Mouse (Mus musculus) adrenal gland, postnatal 4 days (tissue): ENCODE results near the gene Spag16. TPM values are rescaled to one million over a fixed set of nuclear protein-coding genes. Genes with fewer than 3 reads are reported as not detected.

Source experiments
- DNase-seq, 2 experiments: peaks; one replicate each; pipeline ENCODE4 v3.0.0; 2021 to 2022; ENCODE audit warnings: low spot score in 2 of 2, mixed read lengths in 2 of 2
- total RNA-seq, 2 experiments: library from RNA; stranded (reverse); gene quantifications; 2 replicates each; pipeline ENCODE4 v1.2.3; 2021

Spag16 gene
- total RNA-seq, 2 experiments from 2014 or later: 0.28 to 0.56 TPM

GRCm38 (mm10) chr1:70442209-70443080 is 615.7 kb downstream of the Spag16 start:
- no peak for DNase-seq

GRCm38 (mm10) chr1:70479864-70480263 is 653.1 kb downstream of the Spag16 start:
- no peak for DNase-seq

- no peak for DNase-seq
These were observed 692.1 kb downstream of the Spag16 start for GRCm38 (mm10) chr1:70518918-70519317.

- DNase-seq: no peak
These were observed 700.4 kb downstream of the Spag16 start for GRCm38 (mm10) chr1:70527134-70527533.

- no peak for DNase-seq
These were observed 703.0 kb downstream of the Spag16 start for GRCm38 (mm10) chr1:70529771-70530170.

- DNase-seq: no peak
These were observed 725.1 kb downstream of the Spag16 start for GRCm38 (mm10) chr1:70551839-70552238.

GRCm38 (mm10) chr1:70621805-70622204 is 795.0 kb downstream of the Spag16 start:
- no peak for DNase-seq

GRCm38 (mm10) chr1:70624803-70625460 is 798.2 kb downstream of the Spag16 start:
- no peak for DNase-seq

- no peak for DNase-seq
These were observed 825.9 kb downstream of the Spag16 start for GRCm38 (mm10) chr1:70652719-70653118.

GRCm38 (mm10) chr1:70692529-70692928 is 865.8 kb downstream of the Spag16 start:
- no peak for DNase-seq

GRCm38 (mm10) chr1:70700270-70700669 is 873.5 kb downstream of the Spag16 start:
- no peak for DNase-seq

- DNase-seq: no peak
These were observed 877.2 kb downstream of the Spag16 start for GRCm38 (mm10) chr1:70703934-70704333.

- DNase-seq: no peak
These were observed 879.1 kb downstream of the Spag16 start for GRCm38 (mm10) chr1:70705821-70706220.

- DNase-seq: no peak
These were observed 898.3 kb downstream of the Spag16 start for GRCm38 (mm10) chr1:70725045-70725444.

GRCm38 (mm10) chr1:70725655-70726066 is 898.9 kb downstream of the Spag16 start, which contains the start of gene Vwc2l:
Vwc2l (plus strand) TSS chr1:70725715.
- DNase-seq: peak; percentile 25 to 36

Other genes with a start within 250 kb of the Spag16 start
- gene Ikzf2, start 139.7 kb upstream of the Spag16 start, total RNA-seq: 10 to 100 TPM; 11.3 to 11.7 TPM